Mouse (Mus musculus): ENCODE data around the gene Gpa33. TPM values are rescaled to one million over a fixed set of nuclear protein-coding genes. Genes with fewer than 3 reads are reported as not detected.

The Gpa33 gene
- not detected for total RNA-seq (2021)

- intact Hi-C loops (cut with DNase I): no loop called here
- DNase-seq (ENCODE audit: low spot score in 2 of 2): no peak
Observed at GRCm38 (mm10) chr1:166130224-166130860, at the start of gene Gpa33. Gpa33 (plus strand) TSS chr1:166130238.

DNA sequence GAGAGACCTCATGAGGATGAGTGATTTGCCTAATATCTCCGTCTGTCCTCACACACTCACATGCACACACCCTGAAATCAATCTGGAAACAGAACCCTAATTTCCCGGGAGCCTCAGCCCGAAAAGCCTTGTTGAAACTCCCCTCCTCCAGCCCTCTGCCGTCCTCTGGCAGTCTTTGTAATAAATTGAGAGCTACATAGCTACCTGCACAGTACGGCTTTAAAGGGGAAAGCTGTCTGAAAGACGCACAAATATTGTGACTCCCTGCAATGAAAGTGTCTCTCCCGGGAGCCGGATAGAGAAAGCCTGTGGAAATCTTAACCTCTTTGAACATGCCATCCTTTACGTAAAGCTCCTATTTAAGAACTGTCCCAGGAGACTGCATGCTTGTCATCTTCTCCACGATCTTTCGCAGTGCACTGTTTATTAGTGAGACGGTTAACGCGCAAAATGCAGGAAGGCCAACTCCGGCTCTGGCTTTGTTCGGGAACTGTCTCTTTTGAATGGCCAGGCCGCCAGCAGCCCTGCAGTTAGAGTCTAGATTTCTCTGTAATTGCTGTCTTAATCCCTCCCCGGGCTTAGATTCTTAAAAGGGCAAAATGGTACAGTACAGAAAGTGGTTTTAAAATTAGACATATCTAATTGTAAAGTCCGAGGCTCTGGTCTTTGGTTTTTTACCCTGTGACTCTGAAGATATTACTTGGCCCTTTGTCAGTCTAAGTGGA lies 41.4 kb upstream of the Gpa33 start:
- DNase-seq (ENCODE audit: low spot score in 2 of 2): no peak

DNA sequence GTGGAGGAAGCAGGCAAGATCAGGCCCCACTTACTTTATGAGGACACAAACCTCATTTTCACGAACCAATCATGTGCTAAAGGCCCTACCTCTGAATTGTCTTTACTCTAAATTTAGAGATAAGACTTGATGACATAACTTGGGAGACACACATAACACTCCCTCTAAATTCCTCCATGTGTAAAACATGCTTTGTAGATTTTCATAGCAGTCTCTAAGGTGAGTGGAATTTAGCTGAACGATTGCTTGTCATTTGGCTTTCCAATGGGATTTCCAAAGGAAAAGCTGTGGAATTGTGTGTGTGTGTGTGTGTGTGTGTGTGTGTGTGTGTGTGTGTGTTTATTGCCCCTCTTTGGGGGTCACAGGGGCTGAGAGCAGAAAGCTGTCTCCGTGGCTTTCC lies 40.7 kb upstream of the Gpa33 start:
- intact Hi-C loops (cut with DNase I): no loop called here
- DNase-seq (ENCODE audit: low spot score in 2 of 2): no peak

More for the DNA sequence above, 41.4 kb upstream of the Gpa33 start:
- intact Hi-C loops (cut with DNase I): no loop called here

GRCm38 (mm10) chr1:166089739-166090138 lies 40.3 kb upstream of the Gpa33 start:
- DNase-seq (ENCODE audit: low spot score in 2 of 2): no peak
- intact Hi-C loops (cut with DNase I): no loop called here

GRCm38 (mm10) chr1:166090306-166090705 lies 39.7 kb upstream of the Gpa33 start:
- no peak for DNase-seq (ENCODE audit: low spot score in 2 of 2)
- intact Hi-C loops (cut with DNase I): no loop called here

GRCm38 (mm10) chr1:166094462-166094861 lies 35.6 kb upstream of the Gpa33 start:
- intact Hi-C loops (cut with DNase I): no loop called here
- DNase-seq (ENCODE audit: low spot score in 2 of 2): no peak

DNA sequence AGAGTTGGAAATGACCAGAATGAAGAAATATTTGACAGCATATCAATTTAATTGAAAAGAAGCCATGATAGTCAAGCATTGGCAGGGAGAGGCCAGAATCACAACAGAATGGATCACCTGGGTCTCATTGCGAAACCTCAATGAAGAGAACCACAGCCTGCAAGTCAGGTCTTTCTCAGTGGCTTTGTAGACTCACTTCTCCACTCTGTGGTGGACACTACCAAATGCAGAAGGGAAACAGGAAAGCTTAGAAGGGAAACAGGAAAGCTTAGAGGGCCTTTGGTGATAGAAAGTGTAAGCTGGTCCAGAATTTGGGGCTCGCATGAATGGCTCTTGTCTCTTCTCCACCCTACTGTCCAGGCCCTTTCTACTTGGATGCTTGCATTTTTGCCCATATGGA lies 31.9 kb upstream of the Gpa33 start:
- intact Hi-C loops (cut with DNase I): no loop called here
- no peak for DNase-seq (ENCODE audit: low spot score in 2 of 2)

DNA sequence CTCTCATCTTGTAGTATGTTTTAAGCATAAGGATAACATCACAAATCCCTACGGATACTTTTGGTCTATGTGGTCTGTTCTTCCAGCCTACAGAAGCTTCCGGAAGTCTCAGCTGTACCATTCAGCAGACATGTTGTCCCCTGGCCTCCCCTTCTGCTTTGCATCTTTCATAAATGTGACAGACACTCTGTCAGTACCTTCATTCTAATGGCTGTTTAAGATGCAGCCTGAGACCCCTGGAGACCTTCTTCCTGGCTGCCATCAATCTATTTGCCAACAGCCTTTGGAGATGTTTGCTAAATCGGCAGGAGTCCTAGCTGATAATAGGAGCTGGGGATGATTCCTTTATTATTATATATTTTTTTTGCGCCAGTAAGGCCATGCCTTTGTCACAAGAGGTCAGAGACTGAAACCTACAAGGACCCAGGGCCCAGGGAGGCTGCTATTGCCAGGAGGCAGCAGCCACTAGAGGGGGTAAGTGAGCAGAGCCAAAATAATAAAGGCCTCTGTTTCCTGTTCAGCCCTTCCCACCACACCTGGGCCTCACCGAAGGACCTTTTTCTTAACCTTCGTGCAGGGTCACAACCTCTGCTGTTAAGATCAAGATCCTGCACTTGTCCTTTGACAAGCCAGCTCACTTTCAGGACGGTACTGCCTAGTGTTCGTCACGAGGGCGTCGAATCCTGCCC lies 27.0 kb upstream of the Gpa33 start:
- intact Hi-C loops (cut with DNase I): no loop called here
- no peak for DNase-seq (ENCODE audit: low spot score in 2 of 2)

GRCm38 (mm10) chr1:166104858-166105257 lies 25.2 kb upstream of the Gpa33 start:
- intact Hi-C loops (cut with DNase I): no loop called here
- DNase-seq (ENCODE audit: low spot score in 2 of 2): no peak

DNA sequence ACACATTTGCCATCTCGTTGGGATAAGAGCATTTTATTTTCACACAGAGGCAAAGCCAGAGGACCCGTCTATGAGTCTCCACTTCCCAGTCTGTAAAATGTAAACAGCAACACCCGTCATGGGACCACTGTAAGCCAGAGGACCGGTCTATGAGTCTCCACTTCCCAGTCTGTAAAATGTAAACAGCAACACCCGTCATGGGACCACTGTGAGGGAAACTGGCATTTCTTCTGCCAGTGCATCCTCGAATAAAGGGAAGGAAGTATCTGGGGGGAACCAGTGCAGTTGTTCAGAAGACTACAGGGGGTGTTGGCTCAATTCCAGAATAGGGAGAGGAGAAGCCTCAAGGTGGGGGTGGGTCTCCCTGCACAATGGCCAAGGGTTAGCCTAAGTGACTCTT lies 24.6 kb upstream of the Gpa33 start:
- DNase-seq (ENCODE audit: low spot score in 2 of 2): no peak
- intact Hi-C loops (cut with DNase I): no loop called here

GRCm38 (mm10) chr1:166114986-166115385 lies 15.1 kb upstream of the Gpa33 start:
- no peak for DNase-seq (ENCODE audit: low spot score in 2 of 2)
- intact Hi-C loops (cut with DNase I): no loop called here

- intact Hi-C loops (cut with DNase I): no loop called here
Observed at GRCm38 (mm10) chr1:166115719-166116118, 14.3 kb upstream of the Gpa33 start.

GRCm38 (mm10) chr1:166117866-166118639 lies 12.0 kb upstream of the Gpa33 start:
- no peak for DNase-seq (ENCODE audit: low spot score in 2 of 2)
- intact Hi-C loops (cut with DNase I): no loop called here

More at GRCm38 (mm10) chr1:166115719-166116118, 14.3 kb upstream of the Gpa33 start:
- DNase-seq (ENCODE audit: low spot score in 2 of 2): no peak

DNA sequence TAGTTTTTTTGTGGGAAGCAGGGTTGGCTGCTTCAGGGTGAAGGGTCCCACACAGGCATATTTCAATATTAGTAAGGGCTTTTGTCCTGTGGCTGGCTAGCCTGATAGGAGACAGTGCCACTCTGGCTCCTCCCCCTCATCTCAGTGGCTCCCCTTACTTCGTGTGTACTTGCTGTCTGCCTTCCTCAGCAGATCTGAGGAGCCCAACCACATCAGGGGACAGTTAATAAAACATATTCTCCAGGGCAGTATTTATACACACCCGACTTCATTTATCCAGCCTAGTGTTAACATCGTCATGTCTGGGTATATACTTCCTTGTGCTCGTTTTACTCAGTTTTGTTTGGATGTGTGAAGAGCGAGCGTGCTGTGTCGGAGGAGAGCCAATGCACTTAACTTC lies 7.9 kb upstream of the Gpa33 start:
- DNase-seq (ENCODE audit: low spot score in 2 of 2): no peak
- intact Hi-C loops (cut with DNase I): no loop called here

DNA sequence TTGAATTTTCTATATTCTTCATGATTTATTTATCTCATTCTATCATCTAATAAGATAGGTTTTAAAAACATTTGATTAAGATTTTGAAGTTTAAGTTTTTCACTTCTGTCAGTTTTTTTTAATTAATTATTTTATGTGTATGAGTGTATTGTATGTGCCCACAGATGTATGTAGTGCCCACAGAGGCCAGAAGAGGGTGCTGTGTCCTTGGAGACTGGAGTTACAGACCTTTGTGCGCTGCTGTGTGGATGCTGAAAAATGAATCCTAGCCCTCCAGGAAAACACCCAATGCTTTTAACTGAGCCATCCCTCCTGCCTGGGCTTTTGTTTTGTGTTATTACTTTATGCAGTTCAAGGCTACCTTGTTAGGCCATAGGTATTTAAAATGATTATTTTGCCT lies 7.0 kb upstream of the Gpa33 start:
- no peak for DNase-seq (ENCODE audit: low spot score in 2 of 2)
- intact Hi-C loops (cut with DNase I): no loop called here

GRCm38 (mm10) chr1:166123751-166124150 lies 6.3 kb upstream of the Gpa33 start:
- intact Hi-C loops (cut with DNase I): no loop called here

DNA sequence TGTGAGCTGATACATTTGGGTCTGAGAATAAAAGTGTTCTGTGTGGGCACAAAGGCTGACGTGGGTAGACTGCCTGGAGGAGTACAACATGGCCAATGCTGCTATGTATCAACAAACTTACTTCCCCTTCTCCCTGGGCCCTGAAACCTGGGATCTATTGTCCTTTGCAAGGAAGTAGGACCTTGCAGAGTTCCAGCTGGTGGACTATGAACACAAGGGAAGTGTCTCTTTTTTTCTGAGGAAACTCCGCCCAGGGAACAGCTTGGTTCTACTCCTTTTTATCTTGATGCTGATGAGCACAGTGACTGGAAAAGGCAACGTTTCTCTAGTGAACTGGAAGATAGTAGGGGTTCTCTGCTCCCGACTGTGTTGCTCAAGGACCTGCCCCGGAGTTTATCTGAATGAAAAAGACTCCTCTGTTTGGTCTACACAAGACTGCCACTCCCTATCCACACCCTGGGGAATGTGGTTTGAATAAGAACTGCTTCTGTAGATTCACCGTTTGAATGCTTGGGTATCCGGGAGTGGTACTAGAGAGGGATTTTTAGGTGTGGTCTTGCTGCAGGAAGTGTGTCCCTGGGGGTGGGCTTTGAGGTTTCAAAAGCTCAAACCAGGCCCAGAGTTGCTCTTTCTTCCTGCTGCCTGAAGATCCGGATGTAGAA lies 5.0 kb upstream of the Gpa33 start:
- DNase-seq (ENCODE audit: low spot score in 2 of 2): no peak

More at GRCm38 (mm10) chr1:166123751-166124150, 6.3 kb upstream of the Gpa33 start:
- DNase-seq (ENCODE audit: low spot score in 2 of 2): no peak

GRCm38 (mm10) chr1:166126290-166126689 lies 3.7 kb upstream of the Gpa33 start:
- DNase-seq (ENCODE audit: low spot score in 2 of 2): no peak
- intact Hi-C loops (cut with DNase I): no loop called here

More for the DNA sequence above, 5.0 kb upstream of the Gpa33 start:
- intact Hi-C loops (cut with DNase I): no loop called here

- DNase-seq (ENCODE audit: low spot score in 2 of 2): no peak
- intact Hi-C loops (cut with DNase I): no loop called here
Observed at GRCm38 (mm10) chr1:166126795-166127194, 3.2 kb upstream of the Gpa33 start.

DNA sequence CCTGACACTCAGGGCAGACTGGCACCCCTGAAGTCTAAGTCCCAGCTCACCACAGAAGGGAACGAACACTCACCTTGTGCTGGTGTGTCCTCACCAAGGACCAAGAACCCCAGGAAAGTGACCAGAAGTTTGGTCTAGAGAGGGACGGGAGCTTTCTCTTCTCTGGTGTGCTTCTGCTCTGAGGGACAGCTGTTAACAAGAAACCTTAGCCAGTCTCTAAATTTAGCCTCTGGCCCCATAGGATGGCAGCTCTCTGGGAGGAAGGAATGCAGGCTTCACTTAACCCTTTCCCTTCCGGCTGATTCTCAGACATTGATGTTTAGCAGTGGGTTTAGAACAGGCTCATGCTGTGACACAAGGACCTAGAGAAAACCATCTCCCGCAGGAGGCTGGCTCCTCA lies 2.3 kb upstream of the Gpa33 start, which contains the start of gene Dusp27:
Gene Dusp27, minus strand, starts transcription at position 204 of the 400 bp plus-strand sequence.
- intact Hi-C loops (cut with DNase I): no loop called here
- DNase-seq (ENCODE audit: low spot score in 2 of 2): no peak

Measured in left cerebral cortex, postnatal 36 days (tissue).